Mouse (Mus musculus): Measurements from ENCODE around the gene Vasp.

The Vasp gene

DNA sequence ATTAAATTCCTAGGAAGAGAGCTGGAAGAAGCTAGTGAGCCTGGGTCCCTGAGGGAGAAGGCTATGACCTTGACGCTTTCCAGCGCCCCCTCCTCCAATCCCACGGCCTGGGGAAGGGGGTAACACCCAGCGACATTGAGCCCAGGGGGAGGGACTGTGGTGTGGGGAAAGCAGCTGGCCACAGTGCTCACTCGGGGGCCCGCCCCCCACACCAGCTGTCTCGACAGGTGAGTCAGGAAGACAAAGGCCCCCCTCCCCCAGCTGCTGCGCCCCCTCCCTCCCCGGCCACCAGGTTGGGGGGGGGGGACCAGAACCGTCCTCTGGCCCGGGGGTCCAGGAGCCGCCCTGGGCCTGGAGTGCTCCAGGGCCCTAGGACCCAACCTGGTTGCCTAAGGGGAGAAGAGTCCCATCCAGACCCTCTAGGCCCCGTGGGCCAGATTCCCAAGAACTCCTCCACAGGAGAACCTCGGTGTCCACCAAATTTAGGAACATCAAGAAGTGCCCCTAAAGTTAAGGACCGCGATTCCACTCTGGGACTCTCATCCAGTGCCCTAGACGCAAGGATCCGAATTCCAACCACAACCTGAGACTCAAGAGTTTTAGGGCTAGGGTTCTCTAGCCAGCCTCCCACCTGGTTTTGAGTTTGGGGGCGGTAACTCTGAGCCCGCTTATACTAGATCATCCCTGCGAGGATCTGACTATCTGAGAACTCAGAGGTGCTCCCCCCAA is 944 bp downstream of the Vasp start:
- peak; percentile 59 for DNase-seq (ENCODE audit: low read depth, low spot score)

GRCm38 (mm10) chr7:19269721-19270441 is 1.7 kb downstream of the Vasp start:
- DNase-seq (ENCODE audit: low read depth, low spot score) = peak; percentile 68

- DNase-seq (ENCODE audit: low read depth, low spot score) = peak; percentile 66
Observed at GRCm38 (mm10) chr7:19268993-19269681, 2.5 kb downstream of the Vasp start.

GRCm38 (mm10) chr7:19267051-19267450 is 4.6 kb downstream of the Vasp start:
- DNase-seq (ENCODE audit: low read depth, low spot score) = peak; percentile 43

- peak; percentile 80 for DNase-seq (ENCODE audit: low read depth, low spot score)
Observed at GRCm38 (mm10) chr7:19265928-19266822, 5.4 kb downstream of the Vasp start.

DNA sequence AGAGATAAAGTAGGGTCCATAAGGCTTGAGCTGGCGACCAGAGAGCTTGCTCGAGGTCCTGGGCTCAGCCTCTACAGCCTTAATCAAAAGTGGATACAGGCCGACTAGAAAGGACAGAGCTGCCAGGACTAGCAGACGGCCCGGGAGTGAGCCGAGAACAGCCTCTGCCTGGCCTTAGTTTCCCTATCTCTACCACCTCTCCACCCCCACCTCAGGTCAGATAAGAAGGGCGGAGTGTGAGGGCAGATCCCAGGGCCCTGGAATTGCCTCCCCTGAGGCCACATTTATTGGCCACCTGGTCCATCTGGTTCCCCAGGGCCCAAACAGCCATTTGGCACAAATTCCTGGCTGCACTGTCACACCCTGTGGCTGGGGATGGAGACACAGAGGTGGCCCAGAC is 6.5 kb downstream of the Vasp start:
- no peak for DNase-seq (ENCODE audit: low read depth, low spot score)

- no peak for DNase-seq (ENCODE audit: low read depth, low spot score)
Observed at GRCm38 (mm10) chr7:19258336-19258735, 13.3 kb downstream of the Vasp start.

DNA sequence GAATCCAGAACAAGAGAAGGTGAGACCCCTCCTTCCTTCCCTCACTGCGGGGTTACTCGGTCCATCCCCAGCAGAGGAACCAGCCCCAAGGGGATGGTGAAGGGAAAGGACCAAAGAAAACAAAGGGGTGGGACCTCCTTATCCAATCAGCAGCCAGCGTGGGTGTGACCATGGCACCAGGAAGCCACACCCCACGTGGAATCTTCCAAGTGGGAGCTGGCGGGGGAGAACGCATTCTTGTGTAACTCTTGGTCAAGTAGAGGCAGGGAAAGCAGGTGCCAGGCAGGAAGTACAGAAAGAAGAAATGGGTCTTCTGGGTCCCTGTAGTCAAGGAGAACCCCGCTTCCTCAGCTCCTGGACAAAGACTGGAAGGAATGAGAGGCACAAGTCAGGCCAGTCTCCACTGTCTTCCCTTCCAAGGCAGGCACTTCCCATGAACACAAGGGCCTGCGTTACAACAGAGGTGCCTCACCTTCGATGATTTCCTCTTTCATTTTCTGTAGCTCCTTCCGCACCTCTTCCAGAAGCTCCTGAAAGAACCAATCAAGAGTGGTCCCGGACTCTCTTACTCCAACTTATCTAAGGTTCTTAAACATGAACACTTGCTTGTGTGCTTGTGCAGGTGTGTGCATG is 14.1 kb downstream of the Vasp start:
- DNase-seq (ENCODE audit: low read depth, low spot score) = peak; percentile 36

DNA sequence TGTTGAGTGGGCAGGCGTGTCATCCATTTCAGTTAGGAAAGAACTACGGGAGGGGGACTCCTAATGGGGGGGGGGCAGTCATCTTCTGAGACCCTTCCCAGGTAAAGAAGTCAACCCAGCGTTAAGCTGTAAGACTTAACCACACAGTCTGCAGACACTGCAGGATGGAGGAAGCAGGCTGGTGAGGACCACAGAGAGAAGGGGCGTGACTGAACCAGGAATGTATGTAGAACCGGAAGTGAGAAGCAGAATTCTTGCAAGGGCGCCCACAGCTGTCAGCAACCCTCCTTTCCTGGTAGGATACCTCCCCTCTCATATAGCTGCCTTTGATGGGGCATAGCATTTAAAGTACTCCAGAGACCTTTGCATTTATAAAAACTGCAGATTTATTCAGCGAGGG is 15.1 kb downstream of the Vasp start:
- peak; percentile 52 for DNase-seq (ENCODE audit: low read depth, low spot score)

- DNase-seq (ENCODE audit: low read depth, low spot score) = no peak
Observed at GRCm38 (mm10) chr7:19255395-19255794, 16.2 kb downstream of the Vasp start.

GRCm38 (mm10) chr7:19253437-19253836 is 18.2 kb downstream of the Vasp start:
- DNase-seq (ENCODE audit: low read depth, low spot score) = no peak

DNA sequence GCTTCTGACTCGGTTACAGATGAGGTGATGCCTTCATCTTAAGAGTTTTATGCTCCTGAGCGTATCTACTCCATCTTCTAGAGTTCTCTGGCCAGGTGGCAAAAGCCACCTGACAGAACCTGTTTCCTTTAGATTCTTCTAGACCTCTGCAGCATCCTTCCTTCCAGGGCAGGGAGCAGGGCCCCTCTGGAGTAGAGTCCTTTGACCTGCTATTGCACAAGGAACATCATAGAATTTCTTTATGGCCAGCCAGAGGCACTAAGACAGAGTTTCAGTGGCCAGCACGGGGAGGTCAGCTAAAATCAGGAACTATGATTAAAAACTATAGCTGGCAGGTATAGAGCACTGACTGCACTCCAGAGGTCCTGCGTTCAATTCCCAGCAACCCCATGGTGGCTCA is 19.5 kb downstream of the Vasp start:
- no peak for DNase-seq (ENCODE audit: low read depth, low spot score)

GRCm38 (mm10) chr7:19247511-19247910 is 24.1 kb downstream of the Vasp start:
- DNase-seq (ENCODE audit: low read depth, low spot score) = no peak

- DNase-seq (ENCODE audit: low read depth, low spot score) = no peak
Observed at GRCm38 (mm10) chr7:19246855-19247254, 24.8 kb downstream of the Vasp start.

DNA sequence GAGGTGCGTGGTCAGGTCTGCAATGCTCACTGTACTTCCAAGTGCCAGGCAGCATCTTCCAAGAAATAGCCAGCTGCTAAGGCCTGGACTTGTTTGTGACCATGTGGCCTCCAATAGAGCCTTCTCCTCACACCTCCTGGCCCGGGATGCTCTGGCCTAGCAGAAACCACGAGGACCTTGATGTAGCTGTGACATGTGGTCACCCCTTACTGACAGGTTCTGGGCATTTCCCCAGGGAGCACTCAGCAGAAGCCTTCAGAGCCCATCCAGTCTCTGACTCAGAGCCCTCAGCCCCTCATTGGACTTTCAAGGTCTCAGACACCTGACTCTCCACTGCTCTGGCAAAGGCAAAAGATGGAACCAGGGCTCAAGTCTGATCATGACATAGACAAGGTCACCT is 26.5 kb downstream of the Vasp start:
- DNase-seq (ENCODE audit: low read depth, low spot score) = no peak

- no peak for DNase-seq (ENCODE audit: low read depth, low spot score)
Observed at GRCm38 (mm10) chr7:19243858-19244257, 27.8 kb downstream of the Vasp start.

GRCm38 (mm10) chr7:19242005-19242404 is 29.6 kb downstream of the Vasp start:
- DNase-seq (ENCODE audit: low read depth, low spot score) = no peak

GRCm38 (mm10) chr7:19240905-19241463 is 30.6 kb downstream of the Vasp start:
- DNase-seq (ENCODE audit: low read depth, low spot score) = no peak

DNA sequence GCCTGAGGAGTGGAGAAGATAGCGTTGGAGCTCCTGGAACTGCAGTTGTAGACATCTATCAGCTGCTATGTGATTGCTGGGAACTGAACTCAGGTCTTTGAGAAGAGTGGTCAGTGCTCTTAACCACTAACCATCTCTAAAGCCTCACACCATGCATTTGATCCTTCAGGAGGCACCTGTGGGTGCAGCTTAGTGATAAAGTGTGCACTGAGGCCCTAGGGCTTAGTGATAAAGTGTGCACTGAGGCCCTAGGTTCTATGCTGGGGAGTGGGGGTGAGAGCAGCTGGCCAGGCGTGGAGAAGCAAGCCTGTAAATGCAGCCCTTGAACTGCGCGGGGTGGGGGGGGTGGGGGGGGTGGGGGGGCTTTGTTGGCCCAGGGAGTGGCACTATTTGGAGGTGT is 31.6 kb downstream of the Vasp start:
- no peak for DNase-seq (ENCODE audit: low read depth, low spot score)

- peak; percentile 87 for DNase-seq (ENCODE audit: low read depth, low spot score)
Observed at GRCm38 (mm10) chr7:19239423-19239822, 32.2 kb downstream of the Vasp start.

GRCm38 (mm10) chr7:19238344-19238743 is 33.3 kb downstream of the Vasp start:
- no peak for DNase-seq (ENCODE audit: low read depth, low spot score)

Data from CD4-positive helper T cell, adult 2 months (primary cell).